Mouse (Mus musculus) common myeloid progenitor, adult 5-6 weeks (primary cell): ENCODE results near the gene Swi5. TPM values are rescaled to one million over a fixed set of nuclear protein-coding genes. Genes with fewer than 3 reads are reported as not detected.
A peak's percentile ranks its signal among the peaks of the same experiment; 100 is the strongest.

Experiments used
- ATAC-seq: replicated peaks from 2 replicates; pipeline ENCODE4 v1.8.0; 2016; ENCODE audit warnings: low read depth, mild to moderate bottlenecking, moderate TSS enrichment, inconsistent platforms; ENCODE audit not compliant: poor library complexity, severe bottlenecking
- total RNA-seq: library from RNA; stranded (forward); fragments of 200-1000, 187-1606 nt; gene quantifications from 2 replicates; pipeline ENCODE4 v1.2.3, GENCODE M21; 2017

Gene Swi5
- 324 and 355 TPM in 2 replicates for total RNA-seq

DNA sequence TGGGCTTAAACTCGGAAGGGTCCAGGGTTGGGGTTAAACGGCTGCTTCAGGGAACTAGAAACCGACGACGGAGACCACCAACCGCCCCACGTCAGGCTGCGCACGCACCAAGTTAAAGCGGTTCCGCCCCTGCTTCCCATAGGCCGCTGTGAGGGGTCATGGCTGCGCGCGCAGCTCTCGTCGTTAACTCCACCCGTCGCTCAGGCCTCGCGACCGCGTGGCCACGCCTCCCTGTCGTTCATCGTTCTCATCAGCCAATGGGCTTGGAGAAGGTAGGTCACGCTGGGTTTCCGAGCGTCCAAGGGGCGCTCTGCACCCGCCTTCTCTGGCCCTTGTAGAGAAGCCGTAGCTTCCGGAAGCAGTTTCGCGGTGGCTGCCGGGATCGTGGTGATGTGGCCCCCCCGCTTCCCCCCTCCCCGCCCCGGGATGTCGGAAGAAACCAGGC, at the start of gene Swi5:
TSS of gene Swi5 (minus strand) at position 153 of the 445 bp plus-strand sequence.
- peak; percentile 98 for ATAC-seq

DNA sequence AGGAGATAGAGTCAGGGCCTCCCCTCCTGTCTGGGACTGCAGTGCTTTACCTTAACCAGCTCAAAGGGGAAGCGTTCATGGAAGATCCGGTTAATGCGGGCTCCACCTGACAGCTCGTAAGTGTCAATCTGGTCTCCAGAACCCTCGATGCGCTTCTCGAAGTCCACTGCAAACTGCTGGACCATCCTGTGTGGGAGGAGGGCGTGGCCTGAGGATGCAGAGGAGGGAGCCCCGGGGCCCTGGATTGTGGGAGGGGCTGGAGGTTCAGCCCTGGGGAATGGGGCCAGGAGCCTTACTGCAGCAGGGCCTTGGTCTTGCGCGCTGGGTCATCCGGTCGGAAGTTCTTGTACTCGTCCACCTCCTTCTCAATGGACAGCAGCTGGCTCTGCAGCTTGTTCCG, 48.0 kb upstream of the Swi5 start:
- 0 out of 2 replicates have a peak, but pooled peaks have one; percentile 28 for ATAC-seq

DNA sequence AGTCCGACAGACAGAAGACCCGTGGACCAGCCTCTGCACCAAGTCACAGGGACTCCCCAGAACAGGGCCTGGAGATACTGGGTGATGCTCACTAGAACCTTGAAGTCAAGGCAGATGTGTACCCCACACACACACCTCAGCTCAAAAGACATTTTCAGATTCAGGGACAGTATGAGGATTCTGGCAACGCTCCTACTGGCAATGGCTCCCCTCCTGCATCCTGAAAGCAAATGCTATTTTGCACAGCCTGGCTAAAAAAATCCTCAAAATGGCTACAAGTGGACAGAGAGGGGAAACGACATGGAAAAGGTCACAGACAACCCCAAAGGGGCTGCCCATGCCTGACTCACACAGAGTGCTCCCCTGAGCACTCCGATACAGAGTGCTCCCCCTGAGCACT, 44.3 kb upstream of the Swi5 start:
- no peak for ATAC-seq

DNA sequence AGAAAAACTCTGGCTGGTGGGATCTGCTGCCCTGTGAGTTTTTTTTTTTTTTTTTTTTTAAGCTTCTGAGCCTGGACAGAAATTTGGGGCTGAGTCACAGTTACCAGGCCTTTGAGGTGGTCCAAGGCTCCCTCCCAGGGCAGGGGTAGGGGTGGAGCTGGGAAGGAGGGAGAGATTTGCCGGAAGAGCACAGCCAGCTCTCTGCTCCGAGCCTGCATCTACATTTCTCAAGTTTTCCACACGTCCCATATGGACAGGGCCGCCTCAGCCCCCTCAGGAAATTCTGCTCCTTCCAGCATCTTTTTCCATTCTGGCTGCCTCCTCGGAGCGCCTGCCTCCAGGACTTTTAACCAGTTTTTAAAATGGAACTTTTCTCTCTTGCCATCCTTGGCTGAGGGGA, 41.7 kb upstream of the Swi5 start:
- no peak for ATAC-seq

DNA sequence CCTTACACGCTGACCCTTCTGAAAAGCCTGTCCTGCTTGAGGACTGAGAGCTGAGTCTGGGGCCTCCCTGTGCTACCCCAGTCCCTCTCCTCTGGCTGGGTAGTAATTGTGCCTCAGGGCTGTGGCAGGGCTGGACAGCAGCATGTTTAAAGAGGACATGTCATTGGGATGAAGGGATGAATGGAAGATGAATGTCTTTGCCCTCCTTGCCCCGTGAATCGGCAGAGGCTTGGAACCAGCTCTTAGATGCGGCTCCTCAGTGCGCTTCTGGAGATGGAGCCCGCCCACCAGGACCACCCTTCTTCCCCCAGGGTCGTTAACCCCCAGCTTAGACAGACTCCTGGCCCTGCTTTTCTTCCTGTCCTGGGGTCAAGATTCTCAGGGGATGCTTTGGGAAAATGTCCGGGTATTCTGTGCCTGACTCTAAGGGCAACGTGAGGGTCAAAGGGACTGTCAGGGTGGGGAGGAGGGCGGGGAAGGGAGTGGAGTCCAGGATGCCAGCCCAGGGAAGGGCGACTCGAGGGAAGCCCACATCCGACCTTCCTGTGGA, 41.1 kb upstream of the Swi5 start:
- ATAC-seq = no peak

DNA sequence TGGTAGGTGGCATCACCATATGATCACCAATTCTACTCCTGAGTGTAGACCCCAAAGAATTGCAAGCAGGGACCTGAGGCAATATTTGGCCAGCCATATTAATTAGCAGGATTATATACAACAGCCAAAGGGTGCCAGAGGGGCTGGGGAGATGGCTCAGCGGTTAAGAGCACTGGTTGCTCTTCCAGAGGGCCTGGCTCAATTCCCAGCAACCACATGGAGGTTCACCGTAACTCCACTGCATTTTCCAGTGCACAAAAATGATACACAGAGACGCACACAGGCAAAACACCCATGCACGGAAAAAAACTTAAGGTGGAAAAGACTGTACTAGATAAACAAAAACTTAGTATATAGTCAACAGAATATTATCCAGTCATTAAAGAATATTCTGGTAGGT, 39.3 kb upstream of the Swi5 start:
- ATAC-seq = no peak

DNA sequence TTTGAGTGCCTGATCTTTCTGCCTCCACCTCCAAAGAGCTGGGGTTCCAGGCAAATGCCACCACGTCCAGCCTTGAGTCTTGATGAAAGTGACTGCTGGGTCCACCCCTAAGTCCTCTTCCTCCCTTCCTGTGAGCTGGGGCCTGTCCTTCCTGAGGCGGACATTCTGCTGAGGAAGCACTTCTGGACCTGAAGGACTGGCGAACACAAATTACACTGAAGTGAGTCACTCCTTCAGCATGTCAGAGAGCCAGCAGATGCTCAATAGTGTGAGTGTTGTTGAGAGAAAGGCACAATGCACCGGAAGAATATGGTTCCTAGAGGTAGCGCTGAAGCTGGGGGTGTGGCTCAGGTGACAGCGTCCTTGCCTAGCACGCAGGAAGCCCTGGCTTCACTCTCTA, 37.5 kb upstream of the Swi5 start:
- no peak for ATAC-seq

DNA sequence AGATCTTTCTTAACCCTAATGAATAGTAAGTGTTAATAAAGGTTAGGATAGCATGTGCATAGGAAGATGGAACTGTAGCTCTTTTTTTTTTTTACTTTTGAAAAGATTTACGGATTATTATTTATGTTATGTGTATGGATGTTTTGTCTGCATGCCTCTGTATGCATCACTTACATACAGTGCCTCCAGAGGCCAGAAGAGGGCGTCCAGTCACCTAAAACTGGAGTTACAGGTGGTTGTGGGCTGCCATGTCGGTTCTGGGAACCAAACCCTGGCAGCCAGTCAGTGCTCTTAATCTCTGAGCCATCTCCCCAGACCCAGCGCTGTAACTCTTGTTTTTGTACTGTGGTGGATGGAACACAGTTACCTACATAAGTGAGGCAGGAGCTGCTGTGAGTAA, 36.4 kb upstream of the Swi5 start:
- no peak for ATAC-seq

DNA sequence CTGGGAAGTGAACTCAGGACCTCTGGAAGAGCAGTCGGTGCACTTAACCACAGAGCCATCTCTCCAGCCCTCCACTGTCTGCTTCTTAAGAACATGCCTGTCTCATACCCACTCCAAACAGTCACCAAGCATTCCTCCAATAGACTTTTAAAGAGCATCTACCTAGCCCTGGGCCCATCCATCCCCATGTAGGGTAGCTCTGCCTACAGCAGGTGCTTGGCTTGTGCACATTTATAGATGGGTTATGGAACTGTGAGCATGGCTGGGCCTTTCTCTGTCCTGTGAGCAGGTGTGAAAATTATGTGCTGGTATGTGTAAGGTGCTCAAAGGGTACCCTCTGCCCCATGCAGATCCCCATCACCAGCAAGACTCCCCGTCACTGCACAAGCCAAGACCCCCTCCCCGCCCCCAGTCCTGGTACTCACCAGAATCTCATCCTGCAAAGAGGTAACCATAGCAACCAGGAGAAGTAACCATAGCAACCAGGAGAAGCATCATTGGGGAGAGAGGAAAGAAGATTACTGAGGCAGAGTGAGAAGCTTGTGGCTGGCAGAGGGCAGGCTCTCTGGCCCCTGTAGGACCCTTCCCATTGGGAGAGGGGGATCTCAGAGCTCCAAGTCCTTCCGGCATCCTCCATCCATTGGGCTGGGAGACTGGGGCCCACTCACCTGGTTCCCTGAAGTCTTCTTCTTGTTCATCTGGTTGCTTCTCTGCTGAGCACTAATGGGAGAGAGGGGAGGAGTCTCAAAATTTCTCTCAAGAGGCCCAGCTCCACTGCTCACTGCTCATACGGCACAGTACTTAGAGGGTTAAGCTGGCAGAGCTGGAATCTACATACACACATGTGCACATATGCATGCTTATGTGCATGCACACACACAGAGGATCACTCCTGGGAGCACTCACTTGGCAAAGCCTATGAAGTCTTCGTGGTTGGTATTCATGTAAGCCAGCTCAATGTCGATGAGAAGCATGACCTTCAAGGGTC, 35.2 kb upstream of the Swi5 start:
- ATAC-seq = no peak

DNA sequence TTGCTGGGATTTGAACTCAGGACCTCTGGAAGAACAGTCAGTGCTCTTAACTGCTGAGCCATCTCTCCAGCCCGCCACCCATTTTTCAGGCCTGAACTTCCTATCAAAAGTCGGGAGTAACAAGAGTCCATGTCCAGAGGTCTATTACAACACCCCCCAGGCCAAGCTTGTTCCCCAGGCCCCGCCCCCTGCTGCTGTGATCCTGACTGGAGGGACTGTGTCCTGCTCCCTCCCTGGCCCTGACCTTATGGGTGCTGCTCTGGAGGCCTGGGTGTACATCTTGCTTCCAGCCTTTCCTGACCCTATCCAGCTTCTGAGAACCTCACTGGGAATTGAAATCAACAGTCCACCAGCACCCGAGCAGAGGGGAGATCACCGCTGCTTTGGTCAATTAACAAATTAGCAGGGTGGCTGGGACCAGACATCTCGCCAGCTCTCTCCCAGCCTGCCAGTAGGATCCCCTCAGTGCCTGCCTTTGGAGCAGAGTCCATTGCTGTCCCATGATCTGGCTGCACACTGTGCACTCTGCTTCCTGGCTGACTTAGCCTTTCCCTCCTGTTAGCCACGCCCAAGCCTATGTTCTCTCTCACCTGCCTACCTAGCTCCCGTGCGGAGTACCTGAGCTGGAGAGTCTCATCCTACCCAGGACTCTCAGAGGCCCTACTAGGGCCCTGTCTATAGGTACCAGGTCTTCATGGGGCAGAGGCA, 33.9 kb upstream of the Swi5 start:
- no peak for ATAC-seq

DNA sequence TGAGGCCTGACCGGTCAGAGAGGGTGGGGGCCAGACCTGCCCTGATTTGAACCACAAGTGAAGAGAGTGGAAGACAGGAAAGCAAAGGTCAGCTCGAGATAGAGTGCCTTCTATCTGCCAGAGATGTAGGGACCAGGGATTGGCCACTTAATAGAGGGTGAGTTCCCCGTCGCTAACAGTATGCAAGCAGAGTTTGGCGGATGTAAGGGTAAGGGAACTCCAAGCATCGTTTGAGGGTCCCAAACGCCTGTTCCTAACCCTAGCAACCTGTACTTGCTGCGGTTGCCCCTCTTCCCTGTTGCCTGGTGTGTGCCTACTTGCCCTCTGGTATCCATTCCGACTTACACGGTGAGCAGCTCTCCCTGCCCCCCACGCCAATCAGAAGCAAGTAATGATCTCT, 32.8 kb upstream of the Swi5 start:
- ATAC-seq = no peak

DNA sequence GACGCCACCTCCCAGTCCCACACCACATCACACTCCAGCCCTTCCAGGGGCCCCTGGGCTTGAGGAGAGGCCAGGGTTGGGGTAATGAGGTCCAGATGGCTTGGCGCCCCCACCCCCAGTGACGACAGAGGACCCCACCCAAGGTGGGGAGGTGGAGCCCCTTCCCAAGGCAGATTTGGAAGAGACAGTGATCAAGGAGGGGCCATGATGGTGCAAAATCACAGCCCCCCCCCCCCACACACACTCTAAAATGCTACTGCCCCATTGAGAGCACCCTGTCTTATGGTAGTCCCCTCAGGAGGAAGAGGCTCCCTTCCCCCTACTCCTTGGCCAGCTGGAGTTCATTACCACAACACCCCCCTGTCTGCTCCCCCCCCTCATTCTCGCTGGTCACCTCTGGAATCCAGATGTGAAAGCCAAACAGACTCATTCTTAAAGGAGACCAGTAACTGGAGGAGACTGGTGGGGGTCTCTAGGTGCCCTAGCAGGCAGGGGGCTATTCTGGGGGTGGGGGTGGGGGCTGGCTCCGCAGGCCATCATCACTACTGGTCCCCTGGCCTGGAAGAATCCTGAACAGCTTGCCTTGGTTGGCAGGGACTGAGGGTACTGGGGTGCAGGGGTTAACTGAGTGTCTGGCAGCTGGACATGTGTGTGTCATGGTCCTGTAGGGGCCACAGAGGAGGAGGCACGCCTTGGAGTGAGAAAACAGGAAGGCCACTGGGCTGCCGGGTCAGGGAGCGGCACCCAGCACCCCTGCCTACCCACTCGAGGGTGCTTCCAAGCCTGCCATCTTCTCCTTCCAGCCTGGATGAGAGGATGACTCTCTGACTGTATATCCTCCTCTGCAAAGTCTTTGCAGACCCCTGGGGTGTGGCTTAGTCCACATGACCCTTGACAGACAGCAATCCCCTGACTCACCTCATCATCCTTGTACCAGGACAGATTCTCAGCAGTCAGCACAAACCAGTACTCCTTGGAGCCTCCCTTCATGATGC, 32.0 kb upstream of the Swi5 start:
- ATAC-seq = no peak

DNA sequence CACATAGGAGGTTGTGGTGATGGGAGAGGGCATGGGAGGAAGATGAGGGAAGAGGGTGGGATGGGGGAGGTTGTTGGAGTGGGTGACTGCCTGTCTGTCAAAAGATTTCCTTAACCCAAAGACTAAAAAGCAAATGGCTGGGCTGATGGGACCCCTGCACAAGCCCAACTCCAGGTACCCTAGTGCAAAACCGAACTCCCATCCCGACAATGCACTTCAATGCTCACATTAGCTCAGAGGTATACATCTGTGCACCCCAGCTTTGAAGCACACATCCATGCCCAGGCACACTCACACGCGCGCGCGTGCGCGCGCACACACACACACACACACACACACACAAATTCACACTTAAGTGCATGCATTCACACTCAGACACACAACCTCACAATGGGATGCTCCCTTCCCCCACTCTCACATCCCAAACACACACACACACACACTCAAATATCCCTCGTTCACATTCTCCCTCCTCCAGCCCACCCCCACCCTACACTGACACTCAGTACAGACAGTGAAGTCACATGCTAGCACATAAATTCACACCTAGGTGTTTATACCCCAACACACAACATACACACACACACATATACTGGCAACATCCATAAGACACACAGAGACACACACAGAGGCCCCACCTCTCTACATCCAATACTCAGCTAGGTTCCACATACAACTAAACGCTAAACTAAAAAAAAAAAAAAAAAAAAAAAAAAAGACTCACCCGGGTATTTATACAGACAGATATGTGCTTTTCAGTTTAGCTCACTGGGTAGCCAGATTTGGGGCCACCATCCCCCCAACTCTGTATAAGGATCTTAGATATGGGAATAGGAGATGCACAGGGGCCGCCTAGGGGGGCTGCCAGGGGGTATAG, 31.1 kb upstream of the Swi5 start:
- ATAC-seq = no peak

DNA sequence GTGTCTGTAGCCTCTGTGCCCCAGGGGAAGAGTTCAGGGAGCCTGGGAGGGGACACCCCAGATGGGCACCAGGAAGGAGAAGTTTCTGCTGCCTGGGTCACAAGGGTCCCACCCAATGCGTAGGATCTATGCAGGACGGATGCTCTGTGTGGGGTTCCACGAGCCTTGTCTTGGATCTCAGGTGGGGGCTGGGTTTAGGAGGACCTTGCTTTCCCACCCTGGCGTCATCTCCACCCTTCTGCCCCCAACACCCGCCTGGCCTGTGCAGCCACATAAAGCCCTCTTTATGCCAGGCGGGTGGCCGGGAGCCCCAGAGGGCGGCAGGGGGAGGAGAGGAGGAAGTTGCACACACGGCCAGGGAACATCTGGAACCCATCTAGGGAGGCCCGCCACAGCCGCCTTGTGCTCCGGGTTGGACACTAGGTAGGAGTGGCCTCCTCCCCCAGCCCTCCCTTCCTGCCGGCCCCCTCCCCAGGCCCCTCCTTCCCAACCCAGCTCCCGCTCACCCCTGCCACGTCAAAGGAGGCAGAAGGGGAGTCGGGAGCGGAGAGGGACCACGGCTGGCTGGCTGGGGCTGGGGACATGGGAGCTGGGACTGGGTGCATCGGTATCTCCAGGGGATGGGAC, 30.0 kb upstream of the Swi5 start:
- ATAC-seq = peak; percentile 73

DNA sequence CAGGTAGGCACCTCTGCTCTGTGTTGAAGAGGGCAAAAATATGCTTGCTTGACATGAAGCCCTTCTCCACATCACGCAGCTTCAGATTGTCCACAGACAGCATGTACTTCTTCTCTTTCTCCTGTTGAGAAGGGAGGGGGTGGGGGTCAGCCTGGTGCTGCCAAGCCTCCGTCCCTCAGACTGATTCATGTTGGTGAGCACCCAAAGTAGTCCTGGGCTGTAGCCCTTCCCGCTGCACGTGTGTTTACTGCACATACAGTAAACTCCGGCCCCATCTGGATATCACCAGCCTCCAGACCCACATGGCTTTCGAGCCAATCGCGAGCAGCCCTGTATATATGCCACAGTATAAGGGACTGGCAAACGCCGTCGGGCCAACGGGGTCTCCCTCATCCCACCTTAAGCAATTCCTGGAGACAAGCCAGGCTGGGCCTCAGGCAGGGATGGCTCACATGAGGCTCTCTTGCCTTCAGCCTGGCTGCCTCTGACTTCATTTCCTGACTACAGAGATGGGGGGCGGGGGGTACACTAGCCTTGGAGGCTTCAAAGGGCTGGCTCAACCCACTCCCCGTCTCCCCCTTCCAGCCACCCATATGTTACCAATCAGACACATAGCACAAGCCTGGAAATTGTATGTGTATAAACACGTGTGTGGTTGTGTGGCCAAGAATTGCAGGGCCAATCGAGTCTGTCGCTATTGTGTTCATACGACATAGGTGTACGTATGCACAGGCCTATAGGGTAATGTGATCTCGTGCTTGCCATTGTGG, 29.2 kb upstream of the Swi5 start:
- ATAC-seq = no peak

DNA sequence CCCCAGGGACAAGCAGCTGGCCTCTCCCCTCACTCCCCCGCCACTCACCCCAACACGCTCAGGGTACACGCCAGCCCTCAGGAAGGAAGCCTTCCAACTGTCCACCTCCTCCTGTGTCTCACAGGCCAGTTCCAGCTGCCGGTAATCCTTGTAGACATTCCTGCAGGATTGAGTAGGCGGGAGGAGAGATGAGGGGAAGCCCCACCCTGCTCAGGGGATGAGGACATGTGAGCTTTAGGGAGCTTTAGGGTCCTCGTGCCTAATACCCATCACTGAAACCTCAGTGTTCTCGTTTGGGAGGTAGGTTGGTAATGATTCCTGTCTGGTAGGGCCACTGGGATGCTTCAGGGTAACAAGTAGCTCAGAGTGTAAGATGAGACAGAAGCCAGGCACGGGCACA, 27.9 kb upstream of the Swi5 start:
- ATAC-seq = no peak

DNA sequence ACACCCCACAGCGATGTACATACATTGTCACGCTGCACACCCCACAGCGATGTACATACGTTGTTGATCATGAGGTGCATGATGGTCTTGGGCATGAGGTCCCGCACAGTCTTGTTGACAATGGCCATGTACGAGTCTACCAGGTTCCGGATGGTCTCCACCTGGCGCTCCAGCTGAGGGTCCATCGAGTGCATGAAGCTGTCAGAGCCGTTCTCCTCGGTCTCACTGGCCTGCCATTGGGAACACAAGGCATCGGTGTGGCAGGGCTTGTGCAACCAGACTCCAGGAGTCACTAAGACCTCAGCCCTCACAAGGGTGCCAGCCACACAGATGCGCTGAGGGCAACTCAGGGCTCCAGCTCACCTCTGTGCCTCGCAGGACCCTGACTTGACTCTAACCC, 27.0 kb upstream of the Swi5 start:
- ATAC-seq = no peak
